Mouse (Mus musculus) hindbrain, embryonic 16.5 days (tissue): Measurements from ENCODE around the gene 9230104L09Rik. TPM values are rescaled to one million over a fixed set of nuclear protein-coding genes. Genes with fewer than 3 reads are reported as not detected.

Experiments used
- ATAC-seq: fragments of 200-750 bp; cut with Nextera tagmentation; 2 replicates; pipeline ENCODE4 v1.8.0; 2017; ENCODE audit warnings: moderate TSS enrichment, moderate library complexity
- H3K27ac ChIP-seq: fragments of 300-500 bp; sonication (generic); 2 replicates; pipeline ENCODE4 v1.5.1; 2014; ENCODE audit warnings: low read depth, mild to moderate bottlenecking, control low read depth, low read length, moderate library complexity
- H3K27me3 ChIP-seq: fragments of 300-500 bp; sonication (generic); replicated peaks from 2 replicates; pipeline ENCODE4 v1.6.1; 2014; ENCODE audit warnings: low read length; ENCODE audit not compliant: control insufficient read depth, insufficient read depth
- H3K36me3 ChIP-seq: fragments of 300-500 bp; sonication (generic); 2 replicates; pipeline ENCODE4 v1.6.1; 2014; ENCODE audit warnings: mild to moderate bottlenecking, low read length, moderate library complexity, mixed read lengths; ENCODE audit not compliant: control insufficient read depth, insufficient read depth
- H3K4me1 ChIP-seq: fragments of 300-500 bp; sonication (generic); 2 replicates; pipeline ENCODE4 v1.6.1; 2014; ENCODE audit warnings: low read depth, low read length; ENCODE audit not compliant: control insufficient read depth, insufficient read depth
- H3K4me2 ChIP-seq: fragments of 300-500 bp; sonication (generic); 2 replicates; pipeline ENCODE4 v1.6.1; 2014; ENCODE audit warnings: mild to moderate bottlenecking, low read length, control low read depth, moderate library complexity
- H3K4me3 ChIP-seq: fragments of 300-500 bp; sonication (generic); 2 replicates; pipeline ENCODE4 v1.5.1; 2014; ENCODE audit warnings: mild to moderate bottlenecking, low read length, control low read depth, moderate library complexity
- H3K9ac ChIP-seq: fragments of 300-500 bp; sonication (generic); 2 replicates; pipeline ENCODE4 v1.6.1; 2014; ENCODE audit warnings: low read depth, mild to moderate bottlenecking, control low read depth, low read length, moderate library complexity
- H3K9me3 ChIP-seq: fragments of 300-500 bp; sonication (generic); 2 replicates; pipeline ENCODE4 v1.6.1; 2014; ENCODE audit warnings: mild to moderate bottlenecking, low read length, moderate library complexity; ENCODE audit not compliant: control insufficient read depth
- WGBS: fragments of 180-500 bp; shearing (Covaris S2); extraction: QIAGEN DNeasy Blood & Tissue Kit; methylation state at CpG from one replicate; pipeline ENCODE4 v1.1.7; 2014; 5-methylcytosine and 5-hydroxymethylcytosine counted together
- polyA plus RNA-seq: library from polyadenylated mRNA; unstranded; fragments of >200 nt; fragmentation: Nextera tagmentation; extraction: Ambion mirVana; gene quantifications from 2 replicates; pipeline ENCODE4 v1.2.1, GENCODE M21; 2015

The 9230104L09Rik gene
- polyA plus RNA-seq, result not detected in 2 replicates

DNA sequence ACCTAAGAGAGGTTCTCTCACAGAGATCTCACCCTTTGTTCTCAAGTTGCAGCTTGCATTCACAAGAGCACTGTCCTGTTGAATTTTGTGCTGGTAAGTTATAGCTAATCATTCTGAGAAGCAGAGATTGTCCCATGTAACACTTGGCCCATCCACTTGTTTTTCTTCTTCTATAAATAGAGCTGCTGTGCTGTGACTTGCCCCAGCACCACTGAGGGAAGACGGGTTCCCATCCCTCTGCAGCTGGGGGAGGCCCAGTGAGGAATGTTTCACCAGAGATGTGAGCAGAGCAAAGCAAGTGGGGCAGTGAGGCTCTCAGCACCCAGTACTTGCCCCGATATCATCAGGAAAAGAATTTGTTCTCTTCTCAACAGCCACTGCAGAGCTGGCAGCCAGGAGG lies at the start of gene 9230104L09Rik:
Gene 9230104L09Rik (minus strand): TSS at position 73 of the 400 bp plus-strand sequence.
- no peak within 1 kb of the TSS for H3K9ac ChIP-seq
- no peaks in the 10 kb centered on the region for H3K9me3 ChIP-seq
- H3K36me3 ChIP-seq, result no peaks in the 10 kb centered on the region
- no peak for ATAC-seq
- no peak within 1 kb of the TSS for H3K27ac ChIP-seq
- H3K4me2 ChIP-seq, result no peak within 1 kb of the TSS
- H3K27me3 ChIP-seq, result no peaks in the 10 kb centered on the region
- H3K4me1 ChIP-seq, result no peaks in the 10 kb centered on the region
- 74% methylated on average over 2 of the region's 2 CpGs for WGBS
- no peak within 1 kb of the TSS for H3K4me3 ChIP-seq

DNA sequence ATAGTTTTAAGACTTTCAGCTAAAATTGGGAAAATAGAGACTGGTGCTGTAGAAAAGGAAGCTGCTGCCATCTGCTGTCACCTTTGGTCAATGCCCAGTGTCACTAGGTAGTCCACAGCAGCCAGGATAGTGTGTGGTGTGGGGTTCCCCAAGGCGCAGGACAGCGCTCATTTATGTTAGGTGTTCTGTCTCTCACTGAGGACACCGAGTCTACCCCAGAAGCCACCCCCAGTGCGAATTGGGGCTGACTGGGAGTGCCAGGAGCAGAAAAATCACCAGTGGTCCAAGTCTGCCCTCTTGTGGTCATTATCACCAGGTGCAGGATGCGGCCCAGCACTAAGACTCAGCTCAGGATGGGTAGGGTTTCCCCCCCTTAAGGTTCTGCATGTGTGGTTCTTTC lies 37.4 kb upstream of the 9230104L09Rik start:
- Histone ChIP-seq H3K27me3 (no peaks in the 10 kb centered on the region), H3K4me3 (no peak overlapping the region), H3K4me1 (no peaks in the 10 kb centered on the region), H3K9me3 (no peaks in the 10 kb centered on the region), H3K9ac (no peak overlapping the region), H3K36me3 (no peaks in the 10 kb centered on the region), H3K4me2 (no peak overlapping the region), H3K27ac (no peak overlapping the region)
- 13% methylated on average over 5 of the region's 5 CpGs for WGBS
- ATAC-seq, result peak; percentile 86

DNA sequence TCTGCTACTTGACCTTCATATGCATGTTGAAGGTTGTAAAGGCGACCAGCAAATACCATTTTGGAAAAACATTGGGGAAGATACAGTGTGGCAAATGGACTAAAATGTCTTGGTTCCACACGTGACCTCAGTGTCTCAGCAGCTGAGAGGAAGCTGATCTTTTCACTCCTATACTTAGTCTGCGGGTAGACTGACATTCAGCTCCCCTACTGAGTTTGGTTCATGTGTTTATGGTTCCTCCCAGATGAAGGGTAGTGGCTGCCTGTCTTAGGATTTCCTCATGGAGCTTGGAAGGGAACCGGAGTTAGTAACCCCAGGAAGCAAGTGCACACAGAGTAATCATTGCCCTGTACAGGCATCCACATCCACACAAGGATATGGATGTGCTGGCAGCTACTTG lies 35.5 kb upstream of the 9230104L09Rik start:
- Histone ChIP-seq H3K9ac (no peak overlapping the region), H3K4me3 (no peak overlapping the region), H3K36me3 (no peaks in the 10 kb centered on the region), H3K27me3 (no peaks in the 10 kb centered on the region), H3K9me3 (no peaks in the 10 kb centered on the region), H3K4me2 (no peak overlapping the region), H3K27ac (no peak overlapping the region), H3K4me1 (no peaks in the 10 kb centered on the region)
- WGBS, result 63% methylated on average over 4 of the region's 4 CpGs
- ATAC-seq, result no peak

DNA sequence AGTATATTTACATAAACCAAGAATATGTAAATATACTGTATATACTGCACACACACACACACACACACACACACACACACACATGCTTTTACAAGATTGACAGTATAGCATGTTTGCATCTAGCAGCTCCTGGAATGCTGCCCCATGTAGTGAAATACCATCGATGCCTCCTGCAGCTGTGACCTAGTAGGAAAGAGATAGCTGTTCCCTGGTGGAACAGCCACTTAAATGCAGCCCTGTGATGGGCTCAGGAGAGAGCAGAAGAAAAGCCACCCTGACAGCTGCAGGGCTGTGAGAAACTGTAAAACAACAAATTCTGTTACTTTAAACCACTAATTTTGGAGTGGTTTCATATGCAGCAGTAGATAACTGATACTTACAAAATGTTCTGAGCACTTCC lies 31.4 kb upstream of the 9230104L09Rik start:
- Histone ChIP-seq H3K4me1 (no peaks in the 10 kb centered on the region), H3K4me2 (no peak overlapping the region), H3K9ac (no peak overlapping the region), H3K9me3 (no peaks in the 10 kb centered on the region), H3K36me3 (no peaks in the 10 kb centered on the region), H3K27ac (no peak overlapping the region), H3K27me3 (no peaks in the 10 kb centered on the region), H3K4me3 (no peak overlapping the region)
- no peak for ATAC-seq
- WGBS, result 80% methylated on average over 1 of the region's 1 CpGs

DNA sequence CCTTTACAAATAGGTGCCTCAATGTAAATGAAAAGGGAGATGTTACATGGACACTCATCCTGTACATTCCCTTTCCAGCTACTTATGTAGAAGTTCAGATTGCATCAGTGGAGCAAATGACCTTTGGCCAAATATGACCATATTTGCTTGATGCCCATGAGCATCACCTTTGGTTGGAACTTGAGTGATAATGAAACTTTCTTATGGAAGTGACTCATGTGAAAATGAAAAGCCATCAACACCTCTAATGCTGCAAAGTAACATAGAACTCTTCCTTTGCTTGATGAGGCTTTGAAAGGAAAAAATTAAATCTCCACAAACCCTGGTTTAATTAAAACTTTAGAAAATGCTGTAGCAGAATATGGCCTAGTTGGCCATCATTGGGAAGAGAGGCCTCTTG lies 28.3 kb upstream of the 9230104L09Rik start:
- Histone ChIP-seq H3K9ac (no peak overlapping the region), H3K4me2 (no peak overlapping the region), H3K27ac (no peak overlapping the region), H3K27me3 (no peaks in the 10 kb centered on the region), H3K4me3 (no peak overlapping the region), H3K36me3 (no peaks in the 10 kb centered on the region), H3K9me3 (no peaks in the 10 kb centered on the region), H3K4me1 (no peaks in the 10 kb centered on the region; the same call in 1 of the 2 replicates)
- ATAC-seq, result no peak

DNA sequence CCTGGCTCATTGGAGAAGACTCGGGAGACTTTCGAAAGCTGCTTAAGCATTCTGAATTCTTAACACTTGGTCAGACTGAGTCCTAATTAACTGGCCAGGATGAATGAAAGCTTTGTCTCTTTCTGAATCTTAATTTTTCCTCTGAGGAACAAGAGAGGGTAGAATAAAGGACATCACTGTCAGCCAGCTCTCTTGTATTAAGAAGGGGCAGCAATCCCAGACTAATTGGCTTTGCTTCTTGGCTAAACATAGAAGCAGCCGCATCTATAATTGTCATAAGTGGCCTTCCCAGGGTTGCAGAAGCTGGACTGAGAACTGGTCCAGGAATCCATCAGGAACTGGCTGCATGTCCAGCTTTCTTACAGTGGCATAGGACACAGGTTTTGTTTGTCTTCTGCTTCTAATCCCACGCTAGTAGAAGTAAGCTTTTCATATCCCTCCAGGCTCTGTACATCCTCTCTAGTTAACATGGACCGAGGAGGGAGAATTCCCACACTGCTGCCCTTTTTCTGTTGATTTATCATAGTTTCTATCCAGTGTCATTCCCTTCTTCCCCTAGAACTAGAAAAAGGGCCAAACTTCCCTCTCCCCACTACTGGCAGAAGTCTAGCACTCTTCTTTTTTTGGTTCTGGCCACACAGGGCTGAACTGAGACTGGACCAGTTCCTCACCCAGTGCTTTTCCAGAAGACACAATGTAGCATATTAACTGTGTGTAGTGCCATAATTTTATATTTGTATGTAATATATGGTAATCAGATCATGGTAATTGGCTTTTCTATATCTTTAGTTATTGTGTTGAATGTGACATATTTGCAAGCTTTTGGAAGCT lies 25.4 kb upstream of the 9230104L09Rik start:
- Histone ChIP-seq H3K36me3 (no peaks in the 10 kb centered on the region), H3K4me2 (no peak overlapping the region), H3K27ac (peak overlapping the region; percentile 76), H3K27me3 (no peaks in the 10 kb centered on the region), H3K4me1 (no peaks in the 10 kb centered on the region; the same call in 1 of the 2 replicates), H3K4me3 (no peak overlapping the region), H3K9me3 (no peaks in the 10 kb centered on the region), H3K9ac (no peak overlapping the region)
- WGBS, result 23% methylated on average over 5 of the region's 5 CpGs
- peak; percentile 97 for ATAC-seq

DNA sequence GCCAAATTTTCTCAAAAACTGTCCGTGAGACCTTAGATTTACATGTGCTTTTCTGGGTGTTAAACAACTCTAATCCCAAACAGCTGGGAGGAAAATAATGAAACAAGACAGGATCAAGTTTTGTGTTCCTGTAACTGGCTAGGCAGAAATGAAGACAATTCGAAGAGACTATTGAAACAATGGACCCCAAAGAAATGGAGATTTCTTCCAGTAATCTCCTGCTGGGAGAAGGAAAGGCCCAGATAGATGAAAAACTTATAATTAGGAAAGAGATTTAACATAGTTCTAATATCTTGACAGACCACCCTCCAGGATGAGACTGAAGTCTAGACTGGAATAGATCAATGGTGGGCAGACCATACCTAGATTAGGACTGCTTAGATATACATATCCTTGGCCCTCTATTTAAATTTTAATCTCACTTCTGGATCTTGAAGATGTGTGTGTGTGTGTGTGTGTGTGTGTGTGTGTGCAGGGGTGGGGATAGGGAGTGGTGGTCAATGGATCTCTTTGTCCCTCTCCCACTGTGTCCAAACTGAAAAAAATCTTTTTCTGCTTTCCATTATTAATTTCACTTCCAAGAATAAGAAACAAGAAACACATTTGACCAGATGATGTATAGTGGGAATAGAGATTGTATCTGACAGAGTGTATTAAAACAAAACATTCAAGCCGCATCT lies 24.6 kb upstream of the 9230104L09Rik start:
- H3K4me3 ChIP-seq, result no peak overlapping the region
- H3K4me1 ChIP-seq, result no peaks in the 10 kb centered on the region; the same call in 1 of the 2 replicates
- H3K9ac ChIP-seq, result no peak overlapping the region
- H3K27me3 ChIP-seq, result no peaks in the 10 kb centered on the region
- peak overlapping the region; percentile 59 for H3K27ac ChIP-seq
- 42% methylated on average over 3 of the region's 3 CpGs for WGBS
- no peaks in the 10 kb centered on the region for H3K9me3 ChIP-seq
- no peaks in the 10 kb centered on the region for H3K36me3 ChIP-seq
- ATAC-seq, result peak; percentile 48
- H3K4me2 ChIP-seq, result no peak overlapping the region

DNA sequence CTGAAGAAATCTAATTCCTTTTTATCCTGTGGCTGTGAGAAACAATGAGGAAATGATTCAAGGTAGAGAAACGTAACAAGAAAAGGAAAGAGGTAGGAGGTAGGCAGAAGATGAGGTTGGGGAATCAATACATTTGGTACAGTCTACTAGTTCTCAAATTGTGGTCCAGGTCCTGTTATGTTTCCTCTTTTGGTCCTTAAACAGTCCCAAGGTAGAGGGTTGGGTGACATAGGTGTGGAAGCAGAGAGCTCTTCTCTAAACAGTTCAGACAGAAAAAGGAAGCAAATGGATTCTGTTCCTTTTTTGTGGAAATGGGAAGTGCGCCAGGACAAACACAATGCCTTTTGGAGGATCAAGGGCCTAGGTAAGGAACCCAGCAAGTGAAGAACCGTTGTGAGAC lies 24.0 kb upstream of the 9230104L09Rik start:
- no peak for ATAC-seq
- Histone ChIP-seq H3K27ac (peak overlapping the region; percentile 59), H3K9me3 (no peaks in the 10 kb centered on the region), H3K27me3 (no peaks in the 10 kb centered on the region), H3K9ac (no peak overlapping the region), H3K4me3 (no peak overlapping the region), H3K36me3 (no peaks in the 10 kb centered on the region), H3K4me1 (no peaks in the 10 kb centered on the region; the same call in 1 of the 2 replicates), H3K4me2 (no peak overlapping the region)
- WGBS, result 73% methylated on average over 3 of the region's 3 CpGs

DNA sequence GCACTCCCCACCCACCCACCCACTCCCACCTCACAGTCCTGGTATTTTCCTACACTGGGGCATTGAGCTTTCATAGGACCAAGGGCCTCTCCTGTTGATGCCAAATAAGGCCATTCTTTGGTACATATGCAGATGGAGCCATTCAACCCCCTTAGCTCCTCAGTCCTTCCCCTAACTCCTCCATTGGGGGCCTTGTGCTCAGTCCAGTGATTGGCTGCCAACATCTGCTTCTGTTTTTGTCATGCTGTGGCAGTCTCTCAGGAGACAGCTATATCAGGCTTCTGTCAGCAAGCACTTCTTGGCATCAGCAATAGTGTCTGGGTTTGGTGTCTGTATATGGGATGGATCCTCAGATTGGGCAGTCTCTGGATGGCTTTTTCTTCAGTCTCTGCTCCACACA lies 19.9 kb upstream of the 9230104L09Rik start:
- no peaks in the 10 kb centered on the region for H3K36me3 ChIP-seq
- H3K4me3 ChIP-seq, result no peak overlapping the region
- no peak overlapping the region for H3K4me2 ChIP-seq
- H3K9ac ChIP-seq, result no peak overlapping the region
- H3K27me3 ChIP-seq, result no peaks in the 10 kb centered on the region
- H3K4me1 ChIP-seq, result no peaks in the 10 kb centered on the region
- H3K27ac ChIP-seq, result no peak overlapping the region
- peak; percentile 85 for ATAC-seq
- H3K9me3 ChIP-seq, result no peaks in the 10 kb centered on the region
